In genomic region chr7:140078711-140079110, GRCm38 (mm10) we compare ENCODE assay signal across 9 mouse cellular contexts. TPM values are rescaled to one million over a fixed set of nuclear protein-coding genes. Genes with fewer than 3 reads are reported as not detected.
DNase-seq lines count a peak whose midpoint lies in the region; ATAC-seq and TF ChIP-seq lines count a peak whose summit lies in the region.
"Had no signal": no experiment of that assay in that cellular context is flagged by ENCODE, and none has a peak within 500 bp of the region (broad histone marks: within the 10 kb centered on the region; RNA-seq: fewer than 3 reads in every experiment).

No protein-coding gene starts in this region.

- no peaks in the 10 kb centered on the region for H3K36me3 ChIP-seq in heart, embryonic 12.5 days
- no peaks in the 10 kb centered on the region for H3K36me3 ChIP-seq in CH12.LX (replicated peaks in 1 of 2; ENCODE audit: control insufficient read depth in 1 of 2, insufficient read depth in 1 of 2, low read length in 1 of 2)
- H3K36me3 ChIP-seq in midbrain, embryonic 14.5 days (ENCODE audit: control insufficient read depth, insufficient read depth, low read length): no peaks in the 10 kb centered on the region
- H3K36me3 ChIP-seq: embryonic facial prominence, embryonic 12.5 days had no signal

- intact Hi-C loops in heart, postnatal 10 days (cut with DNase I): loop anchor here (1.0 to 5.0 kb wide), 3 partner anchors 63 to 824 kb away; no protein-coding TSS in a partner anchor
- intact Hi-C loops in left cerebral cortex, adult 2 months (cut with DNase I): loop anchor here (1.0 to 10.0 kb wide), 3 partner anchors 63 to 966 kb away; partner anchors contain the start of gene Cox8b

- H3K9ac ChIP-seq in heart, embryonic 12.5 days: no peak overlapping the region
- H3K9ac ChIP-seq in CH12.LX (ENCODE audit: insufficient read depth, low read depth): no peak overlapping the region
- no peak overlapping the region for H3K9ac ChIP-seq in midbrain, embryonic 14.5 days (replicated peaks; ENCODE audit: low read length)
- H3K9ac ChIP-seq: embryonic facial prominence, embryonic 12.5 days had no signal

- no peak for TF ChIP-seq POLR2A in CH12.LX (IDR thresholded peaks at IDR 0.05; ENCODE audit: low read depth, low read length)

- dilution Hi-C loops in CH12.LX (cut with MboI; ENCODE audit: extremely low pct_ligation_motif_present, extremely low pct_unique_long_range_greater_than_20kb, low sequenced_read_pairs): no loop called here

- H3K4me1 ChIP-seq in heart, embryonic 12.5 days (replicated peaks): 0 out of 2 replicates have a peak, but pooled peaks cover 7% of the 10 kb centered on the region
- H3K4me1 ChIP-seq in CH12.LX (ENCODE audit: control insufficient read depth in 1 of 2, insufficient read depth in 2 of 2): peaks cover 17 to 22% of the 10 kb centered on the region in 2 experiments
- H3K4me1 ChIP-seq in midbrain, embryonic 14.5 days (ENCODE audit: control insufficient read depth, insufficient read depth, low read length): peaks cover 18% of the 10 kb centered on the region

- DNase-seq in heart, postnatal 10 days: peak; percentile 59 to 76
- peak; percentile 81 for DNase-seq in CH12.LX (ENCODE audit: extremely low read depth)
- DNase-seq in c-Kit-negative CD71-positive TER-119-positive erythroid progenitor cells, embryonic 14.5 days (ENCODE audit: low read depth, low spot score): peak; percentile 17
- DNase-seq in forelimb bud, embryonic 11.5 days (ENCODE audit: low read depth, low spot score): peak; percentile 78
- peak; percentile 74 to 78 for DNase-seq in left cerebral cortex, adult 2 months (ENCODE audit: extremely low spot score in 1 of 2, low spot score in 2 of 2)
- peak; percentile 89 for DNase-seq in midbrain, embryonic 14.5 days
- peak; percentile 67 for DNase-seq in telencephalon, adult 2 months (ENCODE audit: low read depth, low spot score)

- TF ChIP-seq CTCF in CH12.LX (conservative IDR thresholded peaks at IDR 0.05 in 1 of 2, IDR thresholded peaks at IDR 0.05 in 1 of 2; ENCODE audit: low read depth in 2 of 2, low read length in 2 of 2): peak; percentile 64 to 91
- peak; percentile 92 for TF ChIP-seq CTCF in left cerebral cortex, adult 2 months (IDR thresholded peaks at IDR 0.05)

- H3K27me3 ChIP-seq in heart, embryonic 12.5 days (replicated peaks): peaks cover 67% of the 10 kb centered on the region
- H3K27me3 ChIP-seq in CH12.LX (replicated peaks): peaks cover 46% of the 10 kb centered on the region
- no peaks in the 10 kb centered on the region for H3K27me3 ChIP-seq in midbrain, embryonic 14.5 days (ENCODE audit: control insufficient read depth, insufficient read depth, low read length)

- peak; percentile 93 for TF ChIP-seq RAD21 in CH12.LX (IDR thresholded peaks at IDR 0.05; ENCODE audit: low read depth, low read length)

- no peak for TF ChIP-seq EP300 in CH12.LX (IDR thresholded peaks at IDR 0.05; ENCODE audit: low read length)

- H3K79me2 ChIP-seq in CH12.LX (replicated peaks; ENCODE audit: control insufficient read depth, extremely low read depth, insufficient read depth, poor library complexity, severe bottlenecking): no peaks in the 10 kb centered on the region

- no peak overlapping the region for H3K27ac ChIP-seq in heart, embryonic 12.5 days (ENCODE audit: poor library complexity, severe bottlenecking)
- no peak overlapping the region for H3K27ac ChIP-seq in CH12.LX (ENCODE audit: insufficient read depth, low read depth)
- no peak overlapping the region for H3K27ac ChIP-seq in left cerebral cortex, adult 2 months
- H3K27ac ChIP-seq in midbrain, embryonic 14.5 days (replicated peaks; ENCODE audit: low read depth, low read length): no peak overlapping the region
- H3K27ac ChIP-seq: embryonic facial prominence, embryonic 12.5 days had no signal

- no peak for ATAC-seq in heart, embryonic 12.5 days (ENCODE audit: insufficient number of reproducible peaks, low FRiP score)
- ATAC-seq in midbrain, embryonic 14.5 days (ENCODE audit: low FRiP score, low TSS enrichment): no peak

- H3K9me3 ChIP-seq in heart, embryonic 12.5 days (replicated peaks): peaks cover 5% of the 10 kb centered on the region; the same call in 1 of the 2 replicates
- no peaks in the 10 kb centered on the region for H3K9me3 ChIP-seq in CH12.LX (replicated peaks; ENCODE audit: low read length)
- no peaks in the 10 kb centered on the region for H3K9me3 ChIP-seq in midbrain, embryonic 14.5 days (ENCODE audit: control insufficient read depth, low read length)
- H3K9me3 ChIP-seq: embryonic facial prominence, embryonic 12.5 days had no signal

- H3K4me2 ChIP-seq in heart, embryonic 12.5 days: no peak overlapping the region
- peak overlapping the region; percentile 69 for H3K4me2 ChIP-seq in CH12.LX (ENCODE audit: insufficient read depth, low read depth, poor library complexity, severe bottlenecking)
- peak overlapping the region; percentile 65; the same call in 1 of the 2 replicates for H3K4me2 ChIP-seq in midbrain, embryonic 14.5 days (ENCODE audit: low read length)
- H3K4me2 ChIP-seq: embryonic facial prominence, embryonic 12.5 days had no signal

- WGBS in heart, embryonic 12.5 days: 4% methylated on average over 5 of the region's 5 CpGs
- 3% methylated on average over 5 of the region's 5 CpGs for WGBS in midbrain, embryonic 14.5 days

- H3K4me3 ChIP-seq in heart, embryonic 12.5 days: no peak overlapping the region
- H3K4me3 ChIP-seq in CH12.LX (replicated peaks in 1 of 3; ENCODE audit: low read depth in 2 of 3, low read length in 2 of 3, poor library complexity in 1 of 3): no peak overlapping the region
- H3K4me3 ChIP-seq in left cerebral cortex, adult 2 months: no peak overlapping the region
- no peak overlapping the region for H3K4me3 ChIP-seq in midbrain, embryonic 14.5 days (replicated peaks; ENCODE audit: low read depth, low read length)
- H3K4me3 ChIP-seq: embryonic facial prominence, embryonic 12.5 days had no signal

- in situ Hi-C loops in CH12.LX (cut with MboI; ENCODE audit: low pct_ligation_motif_present, low pct_unique_long_range_greater_than_20kb, low sequenced_read_pairs): loop anchor here (25.0 kb wide), 1 partner anchor 759 kb away; the partner anchor contains the start of genes Odf3, Scgb1c1 and Urah

TF ChIP-seq in CH12.LX, 34 proteins besides CTCF, POLR2A, EP300 and RAD21:
- TF ChIP-seq JUND (conservative IDR thresholded peaks at IDR 0.05; ENCODE audit: low read depth, low read length) (no peak), SMC3 (IDR thresholded peaks at IDR 0.05; ENCODE audit: low read depth, low read length) (peak; percentile 82), ZC3H11A (IDR thresholded peaks at IDR 0.05; ENCODE audit: low read depth, low read length) (peak; percentile 74)

RNA-seq across cellular contexts. Expression of gene Caly, which starts 3.6 kb away (rescaled TPM):
- under 1 TPM in 1 of 2 experiments, not detected in 1; 0.25 TPM for total RNA-seq in heart, postnatal 10 days (2021)
- 0.36 and 0.59 TPM in 2 replicates for polyA plus RNA-seq in heart, embryonic 12.5 days (2016; fragmentation: Nextera tagmentation; extraction: Ambion mirVana)
- total RNA-seq in CH12.LX (2012; rRNA removed): not detected in 2 replicates
- not detected in 2 replicates for total RNA-seq in CH12.LX (2014; rRNA removed)
- not detected in 2 replicates for polyA plus RNA-seq in CH12.LX (2012; ENCODE audit: insufficient read length, low read depth)
- total RNA-seq in left cerebral cortex, adult 2 months (2021): 100 to 1,000 TPM; 181 to 198 TPM
- polyA plus RNA-seq in midbrain, embryonic 14.5 days (2014; fragmentation: Nextera tagmentation; extraction: Ambion mirVana): 184 and 275 TPM in 2 replicates

RNA-seq across cellular contexts. Expression of gene Prap1, which starts 14.5 kb away (rescaled TPM):
- total RNA-seq in heart, postnatal 10 days (2021): not detected
- polyA plus RNA-seq in heart, embryonic 12.5 days (2016; fragmentation: Nextera tagmentation; extraction: Ambion mirVana): 0.44 TPM in 1 of 2 replicates, not detected in the other
- total RNA-seq in CH12.LX (2012; rRNA removed): not detected in 2 replicates
- not detected in 2 replicates for total RNA-seq in CH12.LX (2014; rRNA removed)
- not detected in 2 replicates for polyA plus RNA-seq in CH12.LX (2012; ENCODE audit: insufficient read length, low read depth)
- total RNA-seq in left cerebral cortex, adult 2 months (2021): not detected
- polyA plus RNA-seq in midbrain, embryonic 14.5 days (2014; fragmentation: Nextera tagmentation; extraction: Ambion mirVana): not detected in 2 replicates
- polyA plus RNA-seq: embryonic facial prominence, embryonic 12.5 days had no signal

RNA-seq across cellular contexts. Expression of gene Fuom, which starts 23.5 kb away (rescaled TPM):
- 10 to 100 TPM; 90.7 to 93.7 TPM for total RNA-seq in heart, postnatal 10 days (2021)
- 75.4 and 83.0 TPM in 2 replicates for polyA plus RNA-seq in heart, embryonic 12.5 days (2016; fragmentation: Nextera tagmentation; extraction: Ambion mirVana)
- total RNA-seq in CH12.LX (2012; rRNA removed) (0.76 and 1.8 TPM in 2 replicates), CH12.LX (2014; rRNA removed) (not detected in 2 replicates)
- polyA plus RNA-seq in CH12.LX (2012; ENCODE audit: insufficient read length, low read depth): 0.64 and 0.86 TPM in 2 replicates
- total RNA-seq in left cerebral cortex, adult 2 months (2021): 10 to 100 TPM; 51.9 to 52.7 TPM
- polyA plus RNA-seq in midbrain, embryonic 14.5 days (2014; fragmentation: Nextera tagmentation; extraction: Ambion mirVana): 23.9 and 30.8 TPM in 2 replicates

RNA-seq across cellular contexts. Expression of gene Msx3, which starts 29.8 kb away (rescaled TPM):
- total RNA-seq in heart, postnatal 10 days (2021): not detected
- not detected in 2 replicates for polyA plus RNA-seq in heart, embryonic 12.5 days (2016; fragmentation: Nextera tagmentation; extraction: Ambion mirVana)
- total RNA-seq in CH12.LX (2012; rRNA removed) (not detected in 2 replicates), CH12.LX (2014; rRNA removed) (not detected in 2 replicates)
- polyA plus RNA-seq in CH12.LX (2012; ENCODE audit: insufficient read length, low read depth): not detected in 2 replicates
- total RNA-seq in left cerebral cortex, adult 2 months (2021): not detected
- polyA plus RNA-seq in midbrain, embryonic 14.5 days (2014; fragmentation: Nextera tagmentation; extraction: Ambion mirVana): 5.1 and 5.8 TPM in 2 replicates

RNA-seq across cellular contexts. Expression of gene Paox, which starts 36.9 kb away (rescaled TPM):
- total RNA-seq in heart, postnatal 10 days (2021): 1 to 10 TPM; 4.1 to 5.6 TPM
- polyA plus RNA-seq in heart, embryonic 12.5 days (2016; fragmentation: Nextera tagmentation; extraction: Ambion mirVana): 14.5 and 16.3 TPM in 2 replicates
- total RNA-seq in CH12.LX (2012; rRNA removed): 40.0 and 42.3 TPM in 2 replicates
- total RNA-seq in CH12.LX (2014; rRNA removed): 34.5 and 36.6 TPM in 2 replicates
- 30.4 and 39.7 TPM in 2 replicates for polyA plus RNA-seq in CH12.LX (2012; ENCODE audit: insufficient read length, low read depth)
- total RNA-seq in left cerebral cortex, adult 2 months (2021): 1 to 10 TPM; 4.1 to 5.5 TPM
- polyA plus RNA-seq in midbrain, embryonic 14.5 days (2014; fragmentation: Nextera tagmentation; extraction: Ambion mirVana): 5.5 and 6.7 TPM in 2 replicates

Comparison
In these comparisons a context has a peak if more than half of its experiments do, and no peak if none do; other contexts are left out.
1. DNase-seq: peak in every context shown above with its lines; median percentile 89 in midbrain, embryonic 14.5 days; 81 in CH12.LX; 78 in forelimb bud, embryonic 11.5 days; 76 in left cerebral cortex, adult 2 months; 68 in heart, postnatal 10 days; 67 in telencephalon, adult 2 months; 17 in c-Kit-negative CD71-positive TER-119-positive erythroid progenitor cells, embryonic 14.5 days.
2. RNA of gene Caly, which starts 3.6 kb away (total RNA-seq): 181 to 198 TPM in left cerebral cortex, adult 2 months; 0.25 TPM in heart, postnatal 10 days and not detected in CH12.LX; every median in the first group is over 100 times any median in the second.
3. RNA of gene Fuom, which starts 23.5 kb away (total RNA-seq): 90.7 to 93.7 TPM in heart, postnatal 10 days and 51.9 to 52.7 TPM in left cerebral cortex, adult 2 months; 0.76 to 1.8 TPM in CH12.LX; every median in the first group is over 10 times any median in the second.